Mouse (Mus musculus): ENCODE results near the gene Txn1.

Txn1 gene

GRCm38 (mm10) chr4:57901210-57901609 lies 55.0 kb downstream of the Txn1 start:
- peak; percentile 52 for DNase-seq (ENCODE audit: low read depth, low spot score)

DNA sequence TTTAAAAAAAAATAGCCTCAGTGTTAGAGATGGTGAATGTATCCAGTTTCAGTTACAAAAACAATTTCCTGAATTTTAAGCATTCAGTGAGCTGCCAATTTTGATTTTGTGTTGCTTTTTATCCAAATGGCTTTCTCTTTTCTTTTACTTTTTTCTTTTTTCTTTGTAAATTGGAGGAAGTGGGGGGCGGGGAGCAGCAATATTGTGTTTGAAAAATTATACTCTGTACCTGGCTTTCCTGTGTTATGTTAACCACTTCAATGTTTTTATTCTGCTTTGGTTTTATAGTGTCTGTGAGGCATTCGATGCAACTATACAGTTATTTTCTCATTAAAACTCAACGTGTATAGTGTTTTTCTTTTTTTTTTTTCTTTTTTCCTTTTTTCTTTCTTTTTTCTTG lies 59.6 kb downstream of the Txn1 start:
- no peak for DNase-seq (ENCODE audit: low read depth, low spot score)

DNA sequence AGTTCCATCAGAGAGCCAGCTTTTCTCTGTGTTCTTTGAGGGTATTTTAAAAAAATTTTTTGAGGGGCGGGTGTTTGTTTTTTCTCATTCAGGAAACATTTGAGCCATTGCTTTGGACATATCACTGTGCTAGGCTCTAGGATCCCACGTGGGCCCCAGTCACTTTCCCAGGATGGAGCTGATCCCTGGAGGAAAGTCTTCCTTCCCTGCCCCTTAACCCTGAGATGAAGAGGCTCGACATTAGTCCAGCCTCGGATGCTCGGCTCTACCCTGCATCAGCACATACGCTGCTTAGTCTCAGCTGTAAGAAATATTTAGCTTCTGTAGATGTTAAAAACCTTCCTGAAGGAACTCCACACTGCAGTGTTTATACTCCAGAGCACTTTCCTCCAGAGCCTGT lies 60.3 kb downstream of the Txn1 start:
- no peak for DNase-seq (ENCODE audit: low read depth, low spot score)

DNA sequence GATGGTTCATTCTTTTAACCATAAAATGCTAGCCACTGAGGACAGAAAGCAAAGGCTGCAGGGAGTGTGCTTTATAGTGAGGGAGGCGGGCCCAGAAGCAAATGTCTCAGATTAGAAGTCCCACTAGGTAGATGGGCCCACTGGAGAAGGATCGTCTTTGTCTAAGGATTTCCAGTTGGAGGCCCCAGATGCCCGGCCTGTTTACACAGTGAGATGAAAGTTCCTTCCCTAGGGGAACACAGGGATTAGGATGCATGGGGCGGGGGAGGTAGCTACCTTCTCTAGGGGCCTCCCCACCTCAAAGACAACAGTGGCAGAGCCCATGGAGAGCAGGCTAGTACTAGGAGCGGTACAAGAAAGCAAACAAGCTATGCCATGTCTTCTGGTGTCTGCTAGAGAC lies 61.1 kb downstream of the Txn1 start:
- DNase-seq (ENCODE audit: low read depth, low spot score) = no peak

All from ES-CJ7 (cell line).